Mouse (Mus musculus) mouse embryonic stem cell (cell line): ENCODE data around the gene Ino80.

Source experiments
- in situ Hi-C, 2 experiments: fragments of 300-500 bp; cut with MboI; formaldehyde crosslinking; loops; 1 replicate in 1 of 2; 3 replicates in 1 of 2; pipeline ENCODE4 v1.14.3; 2019 to 2020; ENCODE audit warnings: low sequenced_read_pairs in 2 of 2, low pct_unique_long_range_greater_than_20kb in 1 of 2, mixed read lengths in 1 of 2; ENCODE audit not compliant: unreplicated experiment in 1 of 2

Gene Ino80

GRCm38 (mm10) chr2:119330795-119331194 is 146.7 kb downstream of the Ino80 start:
- in situ Hi-C loops = loop anchor here (5.0 to 25.0 kb wide), 2 partner anchors 33 to 182 kb away; no protein-coding TSS in a partner anchor

GRCm38 (mm10) chr2:119329123-119329817 is 148.2 kb downstream of the Ino80 start:
- in situ Hi-C loops = loop anchor here in 1 of 2 experiments (25.0 kb wide), 1 partner anchor 183 kb away; no protein-coding TSS in a partner anchor

- in situ Hi-C loops = loop anchor here in 1 of 2 experiments (25.0 kb wide), 1 partner anchor 184 kb away; no protein-coding TSS in a partner anchor
Observed at GRCm38 (mm10) chr2:119328546-119328945, 148.9 kb downstream of the Ino80 start.

GRCm38 (mm10) chr2:119327942-119328526 is 149.5 kb downstream of the Ino80 start:
- in situ Hi-C loops = loop anchor here in 1 of 2 experiments (25.0 kb wide), 1 partner anchor 184 kb away; no protein-coding TSS in a partner anchor

- in situ Hi-C loops = loop anchor here in 1 of 2 experiments (25.0 kb wide), 1 partner anchor 185 kb away; no protein-coding TSS in a partner anchor
Observed at GRCm38 (mm10) chr2:119327102-119327480, 150.4 kb downstream of the Ino80 start.

- in situ Hi-C loops = loop anchor here in 1 of 2 experiments (25.0 kb wide), 1 partner anchor 186 kb away; no protein-coding TSS in a partner anchor
Observed at GRCm38 (mm10) chr2:119326161-119327101, 151.1 kb downstream of the Ino80 start.

- in situ Hi-C loops = loop anchor here in 1 of 2 experiments (25.0 kb wide), 1 partner anchor 187 kb away; no protein-coding TSS in a partner anchor
Observed at GRCm38 (mm10) chr2:119325568-119326143, 151.8 kb downstream of the Ino80 start, which contains the start of gene Dll4. Gene Dll4 (plus strand): TSS chr2:119325784.

- in situ Hi-C loops = loop anchor here in 1 of 2 experiments (25.0 kb wide), 1 partner anchor 188 kb away; no protein-coding TSS in a partner anchor
Observed at GRCm38 (mm10) chr2:119324576-119325318, 152.7 kb downstream of the Ino80 start.

- in situ Hi-C loops = no loop called here
Observed at GRCm38 (mm10) chr2:119323866-119324575, 153.5 kb downstream of the Ino80 start.
